Mouse (Mus musculus) heart, postnatal 36 days (tissue): Measurements from ENCODE around the gene Cdh23. TPM values are rescaled to one million over a fixed set of nuclear protein-coding genes. Genes with fewer than 3 reads are reported as not detected.

Experiments used
- DNase-seq, 2 experiments: peaks; one replicate each; pipeline ENCODE4 v3.0.0; 2021 to 2022
- intact Hi-C: fragments of 180-260 bp; cut with DNase I; formaldehyde crosslinking; loops from one replicate; pipeline ENCODE4 v1.15.1; 2025
- total RNA-seq, 2 experiments: library from RNA; stranded (reverse); gene quantifications; 2 replicates each; pipeline ENCODE4 v1.2.3; 2021

The Cdh23 gene
- total RNA-seq, 2 experiments from 2014 or later = 5.5 to 7.0 TPM

DNA sequence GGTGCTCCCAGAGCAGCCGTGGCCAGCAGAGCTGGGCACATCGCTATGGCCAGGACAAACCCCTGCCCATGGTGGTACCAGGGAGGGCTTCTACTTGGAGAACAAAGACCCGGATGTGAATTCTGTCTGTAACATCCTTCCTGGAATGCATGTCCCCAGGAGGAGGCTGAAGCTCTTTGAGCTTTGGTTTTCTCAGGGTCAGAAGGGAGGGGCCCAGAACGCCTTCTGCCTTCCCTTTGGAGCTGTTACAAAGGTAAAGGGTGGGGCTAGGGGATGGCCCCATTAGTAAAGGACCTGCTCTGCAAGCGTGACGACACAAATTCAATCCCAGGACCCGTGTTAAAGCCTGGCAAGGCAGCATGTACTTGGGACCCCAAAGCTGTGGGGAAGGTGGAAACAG, 273.5 kb downstream of the Cdh23 start:
- DNase-seq = no peak
- intact Hi-C loops = no loop called here

DNA sequence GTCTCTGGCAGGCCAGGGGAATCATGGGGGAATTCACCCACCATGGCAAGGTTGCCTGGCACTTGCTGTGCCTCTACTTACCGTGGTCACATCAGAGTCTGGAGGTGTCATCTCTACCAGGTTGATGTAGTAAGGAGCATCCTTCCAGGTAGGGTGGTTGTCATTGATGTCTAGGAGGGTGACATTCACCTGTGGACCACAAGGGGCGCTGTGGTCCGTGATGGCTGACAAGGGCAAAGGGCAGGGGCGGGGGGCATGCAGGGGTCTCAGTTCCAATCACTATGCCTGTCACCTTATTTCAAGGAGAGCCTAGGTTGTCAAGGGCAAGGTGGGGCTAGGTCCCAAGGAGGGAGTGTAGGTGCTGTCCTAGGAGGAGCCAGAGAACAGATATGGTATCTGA, 276.7 kb downstream of the Cdh23 start:
- intact Hi-C loops = loop anchor here (2.0 to 10.0 kb wide), 2 partner anchors 337 to 645 kb away; no protein-coding TSS in a partner anchor
- DNase-seq = no peak

DNA sequence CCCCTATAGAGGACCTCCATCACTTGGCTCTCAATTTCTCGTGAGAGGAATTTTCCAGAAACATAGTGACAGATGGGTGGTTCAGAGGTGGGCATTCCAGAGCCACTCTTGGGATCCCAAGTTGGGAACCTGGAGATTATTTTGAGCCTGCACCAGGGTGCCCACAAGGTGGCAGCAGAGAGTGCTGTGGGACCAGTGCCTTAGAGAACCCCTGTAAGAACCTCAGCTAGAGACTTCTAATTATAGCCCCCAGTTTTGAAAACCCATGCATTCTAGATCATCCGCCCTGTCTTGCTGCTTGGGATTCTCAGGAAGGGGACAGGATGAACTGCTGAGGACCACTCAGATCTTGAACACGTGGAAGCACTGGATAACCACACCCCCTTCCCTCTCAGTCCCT, 278.2 kb downstream of the Cdh23 start:
- intact Hi-C loops = loop anchor here (1.0 to 10.0 kb wide), 3 partner anchors 279 to 647 kb away; no protein-coding TSS in a partner anchor
- DNase-seq = peak; percentile 49 to 74

DNA sequence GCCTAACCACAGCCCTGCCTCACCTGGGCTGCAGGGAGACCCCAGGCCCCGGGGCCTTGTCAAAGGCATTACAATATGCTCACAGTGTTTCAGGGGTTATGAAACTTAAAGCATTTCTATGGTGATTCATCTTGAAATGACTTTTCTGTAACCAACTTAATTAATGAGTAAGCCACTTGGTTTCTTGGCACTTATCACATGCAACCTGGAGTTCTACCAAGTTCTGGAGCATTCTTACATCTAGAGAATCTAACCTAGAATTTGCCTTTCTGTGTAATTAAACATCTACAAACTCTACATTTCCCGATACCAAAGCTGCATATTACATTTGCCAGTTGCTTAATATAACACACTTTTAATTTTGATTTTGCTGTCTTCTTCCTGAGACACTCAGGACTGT, 279.2 kb downstream of the Cdh23 start:
- DNase-seq = no peak
- intact Hi-C loops = loop anchor here (10.0 kb wide), 1 partner anchor 648 kb away; no protein-coding TSS in a partner anchor

DNA sequence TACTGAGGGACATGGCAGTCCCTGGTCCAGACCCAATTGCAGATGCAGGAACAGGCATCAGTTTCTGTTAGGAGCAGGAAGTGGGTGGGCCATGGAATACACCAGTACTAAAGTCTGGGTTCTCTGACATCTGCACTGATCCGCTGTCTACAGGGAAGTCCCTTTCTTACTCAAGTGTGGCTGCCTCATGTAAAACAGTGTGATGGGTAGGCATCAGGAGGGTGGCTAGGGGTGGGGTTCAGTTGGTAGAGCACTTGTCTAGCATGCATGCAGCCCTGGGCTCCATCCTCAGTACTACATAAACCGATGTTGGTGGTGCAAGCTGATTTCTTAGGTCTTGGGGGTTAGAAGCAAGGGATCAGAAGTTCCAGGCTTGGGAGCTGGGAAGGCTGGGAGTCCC, 282.5 kb downstream of the Cdh23 start:
- intact Hi-C loops = loop anchor here (10.0 kb wide), 1 partner anchor 651 kb away; no protein-coding TSS in a partner anchor
- DNase-seq = no peak

DNA sequence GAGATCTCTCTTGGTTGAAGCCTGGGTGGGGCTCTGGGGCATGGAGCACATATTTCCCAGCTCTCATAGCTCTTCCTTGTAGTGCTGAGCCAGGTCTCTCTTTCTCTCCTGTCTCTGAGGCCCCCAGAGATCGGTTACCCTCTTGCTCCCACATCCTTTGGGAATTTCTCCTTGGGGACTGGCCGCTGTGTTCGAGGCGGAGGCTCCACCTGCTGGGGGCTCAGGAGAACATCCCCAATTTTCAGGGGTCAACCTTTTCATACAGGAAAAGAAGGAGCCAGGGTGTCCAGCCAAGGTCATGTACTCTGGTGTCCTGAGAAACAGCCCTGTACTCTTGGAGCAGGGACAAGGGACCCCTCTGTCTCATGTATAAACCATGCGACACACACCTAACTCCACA, 284.5 kb downstream of the Cdh23 start:
- no peak for DNase-seq
- intact Hi-C loops = loop anchor here (1.0 to 10.0 kb wide), 2 partner anchors 106 to 653 kb away; no protein-coding TSS in a partner anchor

DNA sequence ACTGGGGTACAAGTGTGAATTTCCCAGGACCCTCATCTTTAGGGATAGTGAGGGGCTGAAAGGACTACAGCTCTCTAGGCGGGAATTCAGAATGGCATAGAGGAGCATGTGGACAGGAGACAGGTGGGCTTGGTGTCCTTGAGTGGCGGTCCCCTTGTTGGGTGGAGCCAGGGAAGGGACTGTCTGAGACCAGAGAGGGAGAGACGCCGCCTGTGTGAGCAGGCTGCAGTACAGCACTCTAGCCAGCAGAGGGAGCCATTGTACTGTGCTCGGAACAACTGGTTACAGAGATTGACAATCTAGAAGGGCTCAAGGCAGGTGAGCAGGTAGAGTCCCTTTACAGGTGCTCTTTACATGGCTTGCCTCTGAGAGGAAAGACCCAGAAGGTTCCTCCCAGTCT, 288.5 kb downstream of the Cdh23 start:
- intact Hi-C loops = loop anchor here (2.0 kb wide), 3 partner anchors 61 to 349 kb away; partner anchors contain the start of genes Cdh23 and Vsir
- peak; percentile 75 to 76 for DNase-seq

DNA sequence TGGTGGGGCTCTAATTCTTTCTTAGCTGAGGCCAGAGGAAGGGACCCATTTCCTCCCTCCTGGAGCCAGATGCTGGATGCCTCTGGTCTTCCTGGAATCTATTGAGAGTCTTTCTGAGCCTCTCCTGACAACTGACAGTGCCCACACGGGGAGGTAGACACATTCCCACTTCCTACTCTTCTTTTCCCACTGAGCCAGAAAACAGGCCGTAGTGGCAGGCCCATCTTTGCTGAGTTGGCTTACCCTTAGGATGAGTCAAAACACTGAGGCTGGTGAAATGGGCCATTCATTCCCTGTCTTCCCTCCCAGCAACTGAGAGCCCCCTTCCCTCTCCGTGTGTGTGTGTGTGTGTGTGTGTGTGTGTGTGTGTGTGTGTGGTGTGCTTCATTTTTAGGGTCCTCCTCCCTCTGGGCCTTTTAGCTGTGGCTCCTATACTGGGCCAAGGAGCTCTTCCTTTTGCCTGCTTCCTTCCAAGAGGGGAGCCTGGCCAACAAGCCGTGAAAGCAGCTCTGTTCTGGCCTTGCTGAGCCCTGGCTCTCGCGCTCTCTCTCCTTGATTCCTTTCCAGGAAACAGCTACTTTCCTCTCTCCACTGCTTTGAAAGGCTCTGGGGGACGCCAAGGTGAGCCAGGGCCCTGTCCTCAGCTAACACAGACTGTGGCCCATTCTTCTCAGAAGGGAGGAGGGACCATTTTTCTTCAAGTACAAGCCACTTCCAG, 290.7 kb downstream of the Cdh23 start:
- DNase-seq = peak in 1 of 2 experiments; percentile 42
- intact Hi-C loops = loop anchor here (2.0 kb wide), 1 partner anchor 59 kb away; the partner anchor contains the start of gene Vsir

DNA sequence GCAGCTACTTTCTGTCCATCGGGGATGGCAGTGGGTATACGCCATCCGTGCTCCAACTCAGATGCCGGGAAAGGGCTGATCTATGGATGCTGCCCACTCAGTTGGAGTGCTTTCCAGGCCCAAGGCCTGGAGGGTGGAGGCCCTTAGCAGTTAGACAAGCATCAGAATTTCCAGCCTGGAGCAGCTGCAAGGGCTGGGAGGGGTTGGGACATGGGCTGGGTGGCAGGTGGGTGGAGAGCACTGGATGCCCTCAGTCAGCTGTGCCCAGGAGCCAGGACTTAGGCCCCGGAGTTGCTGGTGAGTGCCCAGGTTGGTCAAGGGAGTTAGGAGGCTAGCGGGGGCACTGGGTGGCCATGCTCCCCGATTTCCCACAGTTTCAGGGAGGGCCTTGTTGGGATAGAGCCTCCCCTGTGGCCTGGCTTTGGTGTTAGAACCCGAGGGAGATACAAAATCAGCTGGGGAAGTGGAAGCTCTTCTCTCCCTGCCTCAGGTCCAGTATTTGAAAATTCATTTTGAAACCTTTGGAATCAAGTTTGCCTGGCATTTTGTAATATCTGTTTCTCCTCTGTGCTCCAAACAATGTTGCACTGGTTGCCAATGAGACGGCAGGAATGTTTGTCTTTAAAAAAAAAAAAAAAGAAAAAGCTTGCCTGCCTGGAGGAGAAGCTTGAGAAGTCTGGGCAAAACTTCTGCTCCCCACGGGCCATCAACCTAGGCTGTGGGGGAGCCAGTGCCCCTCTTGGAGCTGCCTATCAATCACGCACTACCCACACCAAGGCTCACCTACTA, 295.6 kb downstream of the Cdh23 start:
- no peak for DNase-seq
- intact Hi-C loops = no loop called here

DNA sequence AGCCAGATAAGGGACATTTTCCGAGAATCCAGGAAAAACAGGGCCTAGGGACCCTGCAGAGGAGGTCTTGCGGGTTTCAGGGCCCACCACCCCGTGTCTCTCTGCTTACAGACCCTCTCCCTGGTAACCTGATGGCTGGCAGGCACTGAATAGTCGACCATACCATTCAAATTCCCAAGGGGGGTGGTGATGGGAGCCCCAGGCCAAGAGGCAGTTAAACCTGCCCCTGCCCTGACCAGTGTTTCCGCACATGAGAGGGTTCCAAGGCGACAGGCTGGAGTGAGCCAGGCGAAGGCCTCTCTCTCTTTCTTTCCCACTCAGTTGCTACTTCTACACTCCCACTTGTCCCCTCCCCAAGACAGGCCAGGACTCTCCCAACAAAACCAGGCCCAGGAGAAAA, 296.8 kb downstream of the Cdh23 start, which contains the start of gene Gm17455:
TSS of gene Gm17455 (plus strand) at position 278 of the 400 bp plus-strand sequence.
- intact Hi-C loops = no loop called here
- DNase-seq = no peak

DNA sequence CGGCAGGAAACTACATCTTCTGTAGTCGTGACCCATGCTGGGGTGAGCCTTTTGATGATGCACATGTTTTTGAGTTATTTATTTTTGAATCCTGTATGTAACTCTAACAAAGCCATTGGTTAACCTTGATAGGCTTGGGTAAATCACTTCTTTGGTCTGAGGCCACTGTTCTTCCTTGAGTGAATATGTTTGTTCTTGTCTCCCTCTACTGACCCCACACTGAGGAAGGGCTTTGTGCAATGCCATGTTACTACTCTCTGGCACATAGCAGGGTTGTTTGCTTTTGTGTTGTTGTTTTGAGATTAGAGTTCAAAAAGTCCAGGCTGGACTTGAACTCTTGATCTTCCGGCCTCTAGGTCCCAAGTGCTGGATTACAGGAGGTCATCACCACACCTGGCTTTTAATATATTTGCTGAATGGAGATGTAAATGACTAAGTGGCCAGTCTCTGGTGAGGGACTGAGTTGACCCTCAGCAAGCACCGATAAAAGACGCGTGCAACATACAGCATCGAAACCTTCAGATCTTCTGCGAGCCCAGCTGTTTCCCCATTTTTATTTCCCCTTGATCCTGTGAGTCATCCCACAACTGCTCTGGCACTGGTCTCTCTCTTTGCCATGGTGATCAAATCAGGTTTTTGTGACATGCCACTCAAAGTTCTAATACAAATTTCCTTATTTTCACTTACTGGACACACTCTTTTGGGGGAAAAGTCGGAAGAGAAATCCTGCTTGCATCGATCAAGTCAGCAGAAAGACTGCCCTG, 298.1 kb downstream of the Cdh23 start:
- intact Hi-C loops = no loop called here
- DNase-seq = no peak

DNA sequence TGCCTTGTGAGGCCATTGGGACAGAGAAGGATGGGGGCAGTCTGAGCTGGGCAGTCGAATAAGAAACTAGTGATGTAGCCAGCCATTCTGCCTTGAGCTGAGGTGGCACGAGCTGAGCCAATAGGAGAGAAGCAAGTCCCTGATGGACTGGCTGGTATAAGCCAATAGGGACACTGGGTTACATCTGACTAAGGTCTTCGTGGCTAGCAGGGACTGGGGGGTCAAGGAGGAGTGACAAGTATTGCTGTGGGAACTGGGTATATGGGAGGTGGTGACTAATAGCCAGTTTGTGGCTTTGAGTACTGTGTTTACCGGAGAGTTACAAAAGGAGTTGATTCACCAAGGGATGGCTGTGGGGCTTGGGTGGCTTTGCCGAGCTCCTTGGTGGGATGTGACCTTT, 300.7 kb downstream of the Cdh23 start:
- intact Hi-C loops = loop anchor here (2.0 kb wide), 1 partner anchor 49 kb away; the partner anchor contains the start of gene Vsir
- no peak for DNase-seq

DNA sequence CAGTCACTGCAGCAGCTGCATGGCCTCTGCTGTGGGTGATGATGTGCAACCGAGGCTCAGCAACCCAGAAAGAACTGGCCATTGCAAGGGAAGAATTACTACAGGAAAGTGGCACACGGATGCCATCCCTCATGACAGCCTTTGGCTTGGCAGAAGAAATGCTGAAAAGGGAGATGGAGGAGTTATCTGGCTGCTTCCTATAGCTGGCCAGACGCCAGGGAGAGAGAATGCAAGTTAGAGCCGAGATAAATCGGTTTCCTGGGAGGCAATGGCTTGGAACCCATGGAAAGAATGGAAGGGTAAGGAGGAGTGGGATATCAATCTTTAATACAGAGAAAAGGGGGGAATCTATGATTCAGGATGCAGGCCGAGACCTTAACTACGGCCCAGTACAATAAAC, 301.4 kb downstream of the Cdh23 start:
- no peak for DNase-seq
- intact Hi-C loops = no loop called here

DNA sequence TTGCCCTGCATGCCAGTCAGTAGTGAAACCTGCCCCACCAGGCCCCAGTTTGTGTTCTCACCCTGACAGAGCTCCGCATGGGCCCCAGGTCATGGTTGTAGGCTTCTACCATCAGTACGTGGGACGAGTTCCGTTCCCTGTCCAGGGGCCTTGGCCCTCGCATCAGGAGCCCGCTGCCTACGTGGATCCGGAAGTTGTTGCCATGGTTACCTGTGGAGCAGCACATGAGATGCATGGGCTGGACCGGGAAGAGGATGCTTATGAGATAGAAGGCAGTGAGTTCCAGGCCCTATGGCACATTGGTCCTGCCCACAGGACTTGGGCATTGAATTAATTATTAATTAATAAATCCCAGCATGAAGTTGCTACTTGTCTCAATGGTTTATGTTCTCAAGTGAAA, 304.6 kb downstream of the Cdh23 start:
- no peak for DNase-seq
- intact Hi-C loops = no loop called here

DNA sequence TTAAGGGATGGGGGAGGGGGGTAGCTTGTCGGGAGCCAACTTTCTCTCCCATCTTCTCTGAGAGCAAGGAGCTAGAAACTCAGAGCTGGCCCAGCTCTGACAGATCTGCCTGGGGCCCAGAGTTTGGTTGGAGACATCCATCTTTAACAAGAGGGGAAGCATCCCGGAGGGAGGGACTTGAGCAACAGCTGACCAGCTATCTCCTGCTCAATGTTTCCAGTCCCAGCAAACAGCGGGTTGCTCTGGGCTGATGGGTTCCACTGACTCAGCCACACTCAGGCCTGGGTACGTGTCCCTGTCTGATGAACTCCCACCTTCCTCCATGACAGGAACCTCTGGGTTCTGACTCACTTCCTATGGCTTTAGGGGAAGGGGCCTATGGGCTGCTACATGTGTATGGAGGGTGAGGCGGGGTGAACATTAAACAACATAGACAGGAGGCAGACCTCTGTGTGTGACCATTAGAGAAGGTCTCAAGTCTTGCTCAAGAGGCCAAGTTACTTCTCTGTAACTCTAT, 305.3 kb downstream of the Cdh23 start:
- DNase-seq = no peak
- intact Hi-C loops = no loop called here

DNA sequence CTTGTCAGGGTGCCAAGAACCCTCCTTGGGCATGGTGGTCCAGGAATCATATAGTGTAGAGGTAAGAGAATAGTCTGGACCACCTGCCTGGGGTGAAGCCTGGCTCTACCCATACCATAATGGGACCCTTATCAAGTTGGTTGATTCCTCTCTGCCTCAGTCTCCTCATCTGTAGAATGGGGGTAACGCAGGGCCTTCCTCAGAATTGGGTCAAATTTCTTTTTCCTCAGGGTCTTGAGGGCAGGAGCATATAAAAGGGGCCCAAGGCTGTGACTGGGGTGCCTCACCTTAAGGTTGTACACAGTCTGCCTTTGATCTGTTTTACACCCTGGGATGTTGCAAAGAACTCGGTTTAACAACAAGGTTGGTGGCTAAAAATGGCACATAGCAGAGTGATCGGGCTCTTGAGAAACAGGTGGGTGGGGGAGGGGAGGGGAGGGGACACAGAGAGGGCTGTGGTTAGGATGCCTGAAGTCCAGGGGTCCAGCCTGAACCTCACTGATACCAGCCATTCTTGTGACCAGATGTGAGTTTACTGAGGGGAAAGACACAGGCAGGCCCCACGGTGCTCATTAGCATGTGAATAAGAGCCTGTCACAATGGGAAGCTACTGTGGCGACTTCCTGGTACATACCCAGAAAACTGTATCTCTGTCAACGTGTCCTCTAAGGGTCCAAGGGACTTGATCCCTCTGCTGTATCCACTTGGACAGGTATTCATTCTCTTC, 305.9 kb downstream of the Cdh23 start:
- intact Hi-C loops = no loop called here

DNA sequence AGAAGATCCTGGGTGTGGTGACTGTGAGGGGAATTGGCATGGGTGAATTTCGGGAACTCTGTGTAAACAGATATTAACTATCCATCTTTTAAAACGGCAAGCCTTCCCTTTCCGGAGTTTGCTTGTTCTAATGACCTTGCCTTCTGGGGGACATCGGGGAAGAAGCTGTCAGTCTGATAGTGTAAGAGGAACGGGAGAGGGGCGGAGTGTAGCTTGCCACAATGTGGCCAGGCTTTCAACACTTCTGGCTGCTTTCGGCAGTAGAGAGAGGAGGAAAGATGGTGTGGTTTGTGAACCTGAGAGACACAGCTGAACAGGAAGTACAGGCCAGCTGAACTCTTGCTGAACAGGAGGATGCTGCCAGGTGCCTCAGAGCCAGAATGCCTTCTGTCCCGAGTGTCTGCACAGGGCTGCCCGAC, 306.8 kb downstream of the Cdh23 start:
- intact Hi-C loops = no loop called here
- no peak for DNase-seq

More for the DNA sequence above, 305.9 kb downstream of the Cdh23 start:
- no peak for DNase-seq

DNA sequence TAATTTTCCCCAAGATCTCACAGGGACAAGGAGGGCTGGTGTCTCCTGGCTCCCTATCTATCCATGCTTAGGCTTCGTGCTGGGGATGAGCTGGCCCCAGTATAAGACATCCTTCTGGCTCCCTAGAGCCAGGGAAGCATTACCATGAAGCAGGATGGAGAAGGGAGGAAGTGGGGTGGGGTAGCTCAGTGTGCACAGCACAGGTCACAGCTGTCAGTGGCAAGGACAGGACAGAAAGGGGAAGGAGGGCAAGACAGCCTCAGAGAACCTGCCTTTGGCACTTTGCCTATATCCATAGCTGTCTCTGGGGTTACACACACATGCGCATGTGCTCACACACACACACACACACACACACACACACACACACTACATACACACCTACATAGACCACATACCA, 308.0 kb downstream of the Cdh23 start:
- intact Hi-C loops = no loop called here
- DNase-seq = no peak

DNA sequence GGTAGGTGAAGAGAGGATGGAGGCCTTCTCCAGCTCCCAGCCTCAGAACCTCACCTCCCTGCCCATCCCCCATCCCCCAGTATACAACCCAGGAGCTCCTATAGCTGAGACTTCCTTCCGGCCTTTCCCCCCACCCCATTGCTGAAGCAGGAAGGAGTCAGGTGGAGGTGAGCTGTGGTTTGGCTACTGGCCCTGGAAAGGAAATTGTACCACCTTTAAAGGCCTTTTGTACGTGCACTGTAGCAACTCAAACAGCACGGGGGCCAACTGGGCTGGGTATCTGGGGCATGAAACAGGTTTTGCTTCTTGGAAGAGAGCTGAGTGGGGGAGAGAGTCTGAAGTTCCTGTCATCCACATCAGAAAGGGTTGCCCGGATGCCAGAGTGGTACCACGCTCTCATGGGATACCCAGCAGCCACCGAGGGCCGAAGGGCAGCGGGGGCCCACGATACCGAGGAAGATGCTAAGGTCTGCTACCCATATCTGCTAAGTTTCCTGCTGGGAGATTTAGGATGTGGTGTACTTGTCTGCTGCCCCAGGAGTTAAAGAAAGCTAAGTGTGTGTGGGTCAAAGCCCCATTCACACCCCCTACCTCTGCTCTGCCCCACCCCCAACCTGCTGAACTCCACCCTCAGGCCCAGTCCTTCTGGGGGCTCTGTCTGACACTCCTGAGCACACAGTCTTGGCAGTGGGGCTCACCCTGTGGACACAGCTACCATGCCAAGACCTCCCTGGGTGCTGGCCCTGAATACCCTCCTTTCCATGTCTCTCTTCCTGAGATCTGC, 315.0 kb downstream of the Cdh23 start:
- intact Hi-C loops = loop anchor here (5.0 kb wide), 1 partner anchor 34 kb away; the partner anchor contains the start of gene Vsir
- DNase-seq = no peak
